Mouse (Mus musculus) liver (tissue): ENCODE data around the gene Gm12169.
A peak's percentile ranks its signal among the peaks of the same experiment; 100 is the strongest.
"Not testable (repeated sequence)": the region's sequence is repeated elsewhere in the genome, so short reads cannot be mapped to it uniquely, and the experiment has no call there.

ENCODE experiments used
- DNase-seq: peaks from one replicate; pipeline ENCODE4 v3.0.0-alpha.2; 2020; ENCODE audit warnings: mixed read lengths

The Gm12169 gene

DNA sequence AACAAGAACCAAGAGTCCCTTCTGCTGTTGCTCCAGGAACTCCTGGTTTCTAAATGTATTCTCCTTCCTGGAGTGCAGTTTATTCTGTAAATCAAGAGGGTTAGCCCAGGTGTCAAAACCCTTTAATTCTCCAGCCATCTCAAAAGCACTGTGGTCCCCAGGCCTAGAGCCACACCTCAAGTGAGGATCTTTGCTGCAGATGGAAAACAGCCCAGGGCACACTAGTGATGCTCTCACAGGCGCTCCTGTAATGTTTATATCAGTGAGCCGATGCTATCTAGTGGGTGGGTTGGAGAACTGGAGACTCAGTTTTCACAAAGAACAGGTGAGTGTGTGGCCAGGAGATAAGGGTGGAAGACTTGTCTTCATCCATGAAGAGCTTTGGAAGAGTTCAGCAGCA lies at the start of gene Gm12169:
TSS of gene Gm12169 (plus strand) at position 301 of the 400 bp plus-strand sequence.
- DNase-seq = no peak

GRCm38 (mm10) chr11:46474220-46474619 lies 49.8 kb upstream of the Gm12169 start:
- no peak for DNase-seq

GRCm38 (mm10) chr11:46479311-46479710 lies 44.7 kb upstream of the Gm12169 start:
- no peak for DNase-seq

DNA sequence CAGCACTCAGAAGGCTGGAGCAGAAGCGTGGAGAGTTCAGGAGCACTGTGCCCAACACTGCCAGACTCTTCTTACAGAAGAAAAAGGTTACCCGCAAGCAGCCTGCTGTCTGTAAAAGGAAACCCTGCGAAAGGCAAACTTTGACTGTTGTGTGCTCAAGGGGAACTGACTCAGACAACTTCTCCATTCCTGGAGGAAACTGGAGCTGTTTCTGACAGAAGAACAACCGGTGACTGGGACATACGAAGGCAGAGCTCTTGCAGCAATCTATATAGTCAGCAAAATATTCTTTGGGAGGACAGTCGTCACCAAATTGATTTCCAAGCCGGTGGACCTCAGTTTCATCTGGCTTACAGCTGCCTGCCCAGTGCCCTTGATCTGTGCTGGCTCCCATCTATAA lies 43.5 kb upstream of the Gm12169 start:
- peak; percentile 2 for DNase-seq

DNA sequence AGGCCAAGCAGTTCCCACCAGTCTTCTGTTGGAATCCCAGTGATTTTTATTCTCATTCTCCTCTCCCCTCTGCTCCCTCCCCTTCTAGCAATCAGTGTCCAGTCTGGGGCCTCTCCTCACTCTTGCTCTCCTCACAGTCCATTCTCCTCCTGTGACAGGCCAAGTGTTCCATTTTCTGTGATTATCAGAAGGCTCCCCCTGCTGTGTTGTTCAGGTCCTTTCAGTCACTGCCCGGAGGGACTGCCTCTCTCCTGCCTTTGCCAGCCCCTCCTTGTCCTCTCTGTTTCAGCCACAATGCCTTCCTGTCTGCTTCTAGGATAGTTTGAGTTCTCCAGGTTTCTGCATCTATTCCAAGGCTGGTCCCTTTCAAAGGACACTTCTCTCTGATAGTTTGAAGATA lies 35.8 kb upstream of the Gm12169 start:
- DNase-seq = no peak

GRCm38 (mm10) chr11:46488650-46489049 lies 35.4 kb upstream of the Gm12169 start:
- DNase-seq = no peak

GRCm38 (mm10) chr11:46507146-46507545 lies 16.9 kb upstream of the Gm12169 start:
- DNase-seq = no peak

- DNase-seq = no peak
These were observed 14.1 kb upstream of the Gm12169 start for GRCm38 (mm10) chr11:46509900-46510299.

- DNase-seq = not testable (repeated sequence)
These were observed 2.7 kb upstream of the Gm12169 start for GRCm38 (mm10) chr11:46521341-46521740.

GRCm38 (mm10) chr11:46522719-46523118 lies 1.3 kb upstream of the Gm12169 start:
- peak; percentile 4 for DNase-seq

GRCm38 (mm10) chr11:46530149-46530548 lies 6.1 kb downstream of the Gm12169 start:
- no peak for DNase-seq

DNA sequence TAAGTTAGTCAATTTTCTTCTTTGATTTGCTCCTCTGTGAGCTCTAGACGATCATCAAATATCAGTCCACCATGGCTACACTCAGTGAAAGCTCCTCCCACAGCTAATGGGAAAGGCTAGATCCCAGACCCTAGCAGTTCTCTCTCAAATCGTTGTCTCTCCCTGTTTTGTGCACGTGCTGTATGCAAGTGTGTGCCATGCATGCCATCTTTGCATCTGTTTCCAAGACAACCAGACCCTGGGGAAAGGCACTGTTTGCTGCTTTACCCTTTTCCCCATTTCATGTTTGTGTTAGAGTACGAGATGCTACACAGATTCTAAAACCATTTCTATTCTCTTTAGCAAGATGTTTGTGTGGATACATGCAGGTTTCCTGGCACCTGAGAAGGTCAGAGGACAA lies 13.0 kb downstream of the Gm12169 start:
- DNase-seq = no peak

DNA sequence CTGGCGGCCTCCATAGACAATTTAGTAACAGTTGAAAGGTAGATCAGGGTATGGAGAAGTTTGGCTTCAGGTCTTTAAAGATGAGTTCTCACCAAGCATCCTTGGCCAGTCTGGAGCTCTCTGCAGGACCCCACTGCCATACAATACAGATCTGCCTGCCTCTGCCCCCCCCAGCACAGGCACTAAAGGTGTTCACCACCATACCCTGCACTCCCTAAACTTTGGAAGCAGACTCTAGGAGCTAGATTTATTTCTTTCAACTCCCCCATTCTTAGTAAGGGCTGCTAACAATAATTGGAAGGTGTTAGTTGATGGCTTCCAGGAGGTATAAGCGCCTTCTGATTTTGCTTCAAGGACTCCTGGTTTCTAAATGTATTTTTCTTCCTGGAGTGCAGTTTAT lies 19.5 kb downstream of the Gm12169 start:
- no peak for DNase-seq

DNA sequence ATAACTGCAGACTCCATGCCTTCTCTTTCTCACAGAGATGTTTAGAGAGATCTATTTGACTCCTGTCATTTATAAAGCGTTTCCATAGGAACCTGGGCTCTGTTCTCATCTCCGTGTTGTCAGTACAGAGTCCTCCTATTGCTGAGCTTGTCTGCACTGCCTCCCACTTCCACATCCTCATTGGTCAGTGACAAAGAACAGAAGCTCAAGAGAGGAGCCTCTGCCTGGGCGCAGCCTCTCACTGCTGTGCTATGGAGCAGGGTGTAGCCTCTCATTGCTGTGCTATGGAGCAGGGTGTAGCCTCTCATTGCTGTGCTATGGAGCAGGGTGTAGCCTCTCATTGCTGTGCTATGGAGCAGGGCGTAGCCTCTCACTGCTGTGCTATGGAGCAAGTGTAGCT lies 25.7 kb downstream of the Gm12169 start:
- DNase-seq = no peak

DNA sequence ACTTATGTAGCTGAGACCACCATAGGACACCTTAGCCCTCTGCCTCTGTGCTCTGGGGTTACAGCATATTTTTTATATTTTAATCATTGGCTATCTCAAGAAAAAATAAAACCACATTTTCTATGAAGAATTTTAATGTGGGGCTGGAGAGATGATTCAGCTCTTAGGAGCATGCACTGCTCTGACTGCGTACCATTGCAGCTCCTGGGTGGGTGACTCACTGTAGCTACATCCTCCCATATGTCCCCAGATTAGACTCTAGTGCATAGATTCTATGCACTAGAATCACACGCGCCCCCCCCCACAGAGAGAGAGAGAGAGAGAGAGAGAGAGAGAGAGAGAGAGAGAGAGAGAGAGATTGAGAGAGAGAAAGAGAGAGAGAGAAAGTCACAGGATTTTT lies 28.7 kb downstream of the Gm12169 start:
- no peak for DNase-seq

DNA sequence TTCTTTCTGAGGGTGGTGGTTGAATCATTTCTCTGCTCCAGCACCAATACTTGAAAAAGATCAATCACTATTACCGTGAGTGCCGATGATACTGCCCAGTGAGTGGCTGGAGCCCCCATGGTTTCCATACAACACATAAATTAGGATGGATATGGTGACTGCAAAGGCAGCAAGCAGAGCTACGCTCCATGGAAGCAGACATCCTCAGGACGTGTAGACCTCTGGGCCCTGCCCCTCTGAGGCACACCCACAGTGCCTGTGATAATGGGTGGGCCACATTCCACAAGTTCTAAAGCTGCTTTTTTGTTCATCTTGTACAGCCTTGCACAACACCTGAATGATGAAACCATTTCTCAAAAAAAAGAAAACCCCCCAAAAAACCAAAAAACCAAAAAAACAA lies 37.1 kb downstream of the Gm12169 start:
- no peak for DNase-seq

DNA sequence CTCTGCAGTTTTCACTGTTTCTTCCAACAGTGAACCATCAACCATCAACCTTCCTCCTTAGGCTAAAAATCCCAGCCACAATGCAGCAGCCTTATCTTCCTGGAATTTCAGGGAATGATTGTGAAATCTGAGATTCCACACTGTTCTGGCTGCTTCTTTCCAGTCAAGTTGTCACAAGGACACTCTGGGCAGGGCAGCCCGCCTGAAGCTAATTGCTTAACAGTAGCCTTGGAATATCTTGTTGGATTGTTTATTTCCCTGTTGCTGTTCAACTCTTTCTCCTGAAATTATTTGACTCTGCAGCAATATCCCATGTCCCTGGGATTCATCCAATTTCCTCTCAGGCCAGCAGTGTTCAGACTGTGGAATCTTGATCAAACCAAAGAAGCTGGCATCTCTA lies 40.7 kb downstream of the Gm12169 start:
- no peak for DNase-seq

GRCm38 (mm10) chr11:46565967-46566366 lies 42.0 kb downstream of the Gm12169 start:
- DNase-seq = no peak

- no peak for DNase-seq
These were observed 45.1 kb downstream of the Gm12169 start for GRCm38 (mm10) chr11:46569107-46569506.

GRCm38 (mm10) chr11:46571327-46571726 lies 47.3 kb downstream of the Gm12169 start, which contains the start of gene BC053393:
Gene BC053393, plus strand, starts transcription at chr11:46571536.
- DNase-seq = no peak

GRCm38 (mm10) chr11:46578771-46579281 lies 54.8 kb downstream of the Gm12169 start:
- DNase-seq = no peak

GRCm38 (mm10) chr11:46580428-46580827 lies 56.4 kb downstream of the Gm12169 start:
- DNase-seq = no peak

DNA sequence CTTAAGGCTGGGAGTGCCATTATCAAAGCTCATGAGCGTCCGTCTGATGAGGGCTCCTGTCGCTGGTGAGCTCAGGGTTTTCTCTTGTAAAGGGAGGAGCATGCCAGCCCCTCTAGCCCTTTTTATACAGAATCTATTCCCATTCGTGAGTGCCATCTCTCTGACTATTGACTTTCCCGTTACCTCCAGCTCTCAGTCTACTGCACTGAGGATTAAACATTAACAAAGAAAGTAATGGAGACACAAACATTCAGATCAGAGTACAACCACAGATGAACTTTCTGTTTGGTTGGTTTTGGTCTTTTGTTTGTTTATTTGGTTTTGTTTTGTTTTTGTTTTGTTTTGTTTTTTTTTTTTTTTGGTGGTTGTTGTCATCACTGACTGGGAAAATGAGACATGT lies 58.7 kb downstream of the Gm12169 start:
- no peak for DNase-seq
